28 mouse cellular contexts compared by ENCODE assay signal in the genomic region with DNA sequence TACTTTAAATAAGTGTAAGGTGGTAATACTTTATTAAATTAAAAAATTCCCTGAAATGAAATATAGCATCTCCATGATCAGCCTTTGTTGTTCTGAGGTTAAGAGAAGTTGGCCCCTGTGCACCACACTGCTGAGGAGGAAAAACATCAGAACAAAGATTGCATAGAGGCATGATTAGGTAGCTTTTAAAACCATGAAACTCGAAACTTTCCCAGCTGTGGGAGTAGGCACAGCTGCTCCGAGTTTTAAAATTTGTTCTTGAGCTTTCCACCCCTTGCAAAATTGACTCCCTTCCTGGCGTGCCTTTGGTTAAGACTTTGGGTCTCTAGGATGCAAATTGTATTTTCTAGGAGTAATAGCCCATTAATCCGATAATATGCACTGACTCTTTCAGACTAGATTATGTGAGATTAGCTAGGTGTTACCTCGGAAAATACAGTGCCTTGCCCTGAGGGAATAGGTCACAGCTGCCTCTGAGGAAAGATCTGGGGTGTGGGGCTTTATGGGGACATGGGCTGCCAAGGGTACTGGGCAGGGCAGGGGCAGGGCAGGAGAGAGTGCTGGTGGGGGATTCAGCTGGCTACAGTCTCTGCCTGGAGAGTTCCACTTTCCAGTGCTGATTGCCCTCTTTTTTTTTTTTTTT.
DNase-seq lines count a peak whose midpoint lies in the region; ATAC-seq and TF ChIP-seq lines count a peak whose summit lies in the region.
"Had no signal": no experiment of that assay in that cellular context is flagged by ENCODE, and none has a peak within 500 bp of the region (broad histone marks: within the 10 kb centered on the region; RNA-seq: fewer than 3 reads in every experiment).

No protein-coding gene starts in this region.

- H3K9ac ChIP-seq in stomach, postnatal 0 days (ENCODE audit: low read length) = no peak overlapping the region
- H3K9ac ChIP-seq in hindbrain, embryonic 12.5 days = no peak overlapping the region
- H3K9ac ChIP-seq: heart, embryonic 12.5 days; liver, postnatal 0 days; neural tube, embryonic 13.5 days had no signal

- DNase-seq in heart, adult 11 months = peak; percentile 84
- no peak for DNase-seq in heart, adult 8-10 months (ENCODE audit: low spot score)
- peak; percentile 57 for DNase-seq in retina, postnatal 1 day
- no peak for DNase-seq in retina, embryonic 14.5 days (ENCODE audit: low spot score)
- DNase-seq in hindlimb bud, embryonic 11.5 days (ENCODE audit: extremely low spot score, low read depth, low spot score) = peak; percentile 31
- no peak for DNase-seq in stomach, postnatal 0 days (ENCODE audit: low spot score)
- DNase-seq in urinary bladder, postnatal 14 days (ENCODE audit: low spot score) = no peak
- DNase-seq: adrenal gland, postnatal 36 days; cerebellum, adult 11 months; cerebellum, adult 9-11 months; gastrocnemius, postnatal 10 days; heart, postnatal 10 days; kidney, adult 8-10 months; liver, postnatal 0 days; thymus, adult 2 months; thymus, postnatal 4 days had no signal

- peak; percentile 59 for TF ChIP-seq EP300 in stomach, postnatal 0 days (optimal IDR thresholded peaks at IDR 0.05)

- H3K4me3 ChIP-seq in stomach, postnatal 0 days (ENCODE audit: low read depth, low read length) = no peak overlapping the region
- no peak overlapping the region for H3K4me3 ChIP-seq in hindbrain, embryonic 12.5 days
- H3K4me3 ChIP-seq: erythroblast, embryonic 14.5 days; heart, embryonic 12.5 days; hindbrain, embryonic 10.5 days; myocyte; neural tube, embryonic 13.5 days had no signal

- no peaks in the 10 kb centered on the region for H3K36me3 ChIP-seq in stomach, postnatal 0 days (ENCODE audit: control insufficient read depth, insufficient read depth, low read length)
- H3K36me3 ChIP-seq in hindbrain, embryonic 12.5 days = no peaks in the 10 kb centered on the region
- H3K36me3 ChIP-seq: heart, embryonic 12.5 days; hindbrain, embryonic 10.5 days; neural tube, embryonic 13.5 days had no signal

- no peaks in the 10 kb centered on the region for H3K9me3 ChIP-seq in stomach, postnatal 0 days (ENCODE audit: control insufficient read depth, low read length)
- H3K9me3 ChIP-seq in hindbrain, embryonic 12.5 days (replicated peaks) = no peaks in the 10 kb centered on the region
- H3K9me3 ChIP-seq: heart, embryonic 12.5 days; hindbrain, embryonic 10.5 days; neural tube, embryonic 13.5 days had no signal

- WGBS in stomach, postnatal 0 days = 36% methylated on average over 5 of the region's 5 CpGs
- WGBS in hindbrain, embryonic 12.5 days = 48% methylated on average over 5 of the region's 5 CpGs

- H3K27ac ChIP-seq in stomach, postnatal 0 days (replicated peaks) = no peak overlapping the region
- H3K27ac ChIP-seq in hindbrain, embryonic 12.5 days = no peak overlapping the region
- H3K27ac ChIP-seq: hindbrain, embryonic 10.5 days; macrophage; neural tube, embryonic 13.5 days had no signal

- ATAC-seq in stomach, postnatal 0 days (ENCODE audit: low FRiP score, low TSS enrichment) = no peak
- no peak for ATAC-seq in hindbrain, embryonic 12.5 days (ENCODE audit: low FRiP score)
- ATAC-seq: CD4-positive, CD25-positive, alpha-beta regulatory T cell, adult 4 months; forebrain, embryonic 14.5 days; inflammation-experienced regulatory T-cells, adult 6 months; liver, postnatal 0 days; lung, postnatal 0 days; midbrain, embryonic 16.5 days had no signal

- TF ChIP-seq CTCF in stomach, postnatal 0 days (IDR thresholded peaks at IDR 0.05; ENCODE audit: low read depth) = no peak

- H3K4me2 ChIP-seq in stomach, postnatal 0 days (replicated peaks; ENCODE audit: low read depth) = no peak overlapping the region
- no peak overlapping the region for H3K4me2 ChIP-seq in hindbrain, embryonic 12.5 days (replicated peaks)
- H3K4me2 ChIP-seq: heart, embryonic 12.5 days; neural tube, embryonic 13.5 days had no signal

- H3K4me1 ChIP-seq in stomach, postnatal 0 days (replicated peaks; ENCODE audit: control insufficient read depth, insufficient read depth) = no peaks in the 10 kb centered on the region
- H3K4me1 ChIP-seq in hindbrain, embryonic 12.5 days = no peaks in the 10 kb centered on the region
- H3K4me1 ChIP-seq: hindbrain, embryonic 10.5 days; neural tube, embryonic 13.5 days had no signal

- H3K27me3 ChIP-seq in stomach, postnatal 0 days (ENCODE audit: control insufficient read depth, insufficient read depth, low read length) = no peaks in the 10 kb centered on the region
- H3K27me3 ChIP-seq in hindbrain, embryonic 12.5 days = no peaks in the 10 kb centered on the region
- H3K27me3 ChIP-seq: heart, embryonic 12.5 days; neural tube, embryonic 13.5 days had no signal

Comparison
In these comparisons a context has a peak if more than half of its experiments do, and no peak if none do; other contexts are left out.
1. DNase-seq: peak in heart, adult 11 months (single experiment), retina, postnatal 1 day (single experiment) and hindlimb bud, embryonic 11.5 days (single experiment); none in heart, adult 8-10 months (single experiment), retina, embryonic 14.5 days (single experiment), stomach, postnatal 0 days (single experiment) and urinary bladder, postnatal 14 days (single experiment).